Mouse (Mus musculus) 416B (cell line): ENCODE measurements around the gene Hist1h2bj.
"Not testable (repeated sequence)": the region's sequence is repeated elsewhere in the genome, so short reads cannot be mapped to it uniquely, and the experiment has no call there.

Source experiments
- DNase-seq: peaks from one replicate; pipeline ENCODE4 v3.0.0; 2011; ENCODE audit warnings: low read depth

Gene Hist1h2bj

GRCm38 (mm10) chr13:22040464-22041141, 2.4 kb upstream of the Hist1h2bj start:
- peak; percentile 92 for DNase-seq

GRCm38 (mm10) chr13:22041142-22041536, 1.9 kb upstream of the Hist1h2bj start, which contains the start of gene Hist1h4i:
Gene Hist1h4i, minus strand, starts transcription at chr13:22041362.
- DNase-seq = peak; percentile 99

DNA sequence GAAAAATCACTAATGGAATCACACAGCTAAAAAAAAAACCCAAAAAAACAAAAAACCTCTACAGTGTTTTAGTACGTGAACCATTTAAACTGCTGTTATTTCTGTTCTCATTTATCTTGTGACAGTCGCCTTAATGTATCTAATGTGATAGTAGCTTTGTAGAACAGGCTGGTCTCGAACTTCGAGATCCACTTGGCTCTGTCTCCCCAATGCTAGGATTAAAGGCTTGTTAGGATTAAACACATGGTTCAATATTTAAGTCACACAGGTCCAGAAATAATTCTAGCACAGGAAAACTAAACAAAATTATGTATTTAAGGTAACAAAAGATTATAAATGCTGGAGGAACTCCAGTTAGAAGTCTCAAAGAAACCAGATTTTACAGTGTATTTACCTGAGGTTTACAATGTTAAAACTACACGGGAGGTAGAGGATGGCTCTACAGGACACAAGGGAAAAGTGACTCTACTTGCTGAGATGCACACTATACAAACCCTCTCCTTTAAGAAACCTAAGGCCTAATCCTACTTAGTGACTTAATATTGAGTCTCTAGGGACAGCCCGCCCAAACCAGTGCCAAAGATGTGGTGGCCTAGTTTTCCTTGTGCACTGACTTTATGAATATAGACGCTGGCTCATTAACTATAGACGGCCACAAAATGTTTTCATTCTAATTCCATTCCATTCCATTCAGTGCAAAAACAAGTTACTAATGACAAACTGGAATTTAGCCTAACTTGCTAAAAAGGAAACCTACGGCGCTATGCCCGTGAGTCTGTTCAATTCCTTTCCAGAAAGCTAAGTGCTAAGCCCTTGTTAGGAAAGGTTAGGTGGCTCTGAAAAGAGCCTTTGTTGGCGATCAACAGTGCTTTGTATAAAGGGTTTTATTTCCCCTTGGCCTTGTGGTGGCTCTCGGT, 1.1 kb upstream of the Hist1h2bj start:
- peak; percentile 87 for DNase-seq

GRCm38 (mm10) chr13:22043503-22044431, 753 bp downstream of the Hist1h2bj start:
- peak; percentile 92 for DNase-seq

- no peak for DNase-seq
Measured at GRCm38 (mm10) chr13:22044432-22045155, 1.6 kb downstream of the Hist1h2bj start.

- DNase-seq = peak; percentile 67
Measured at GRCm38 (mm10) chr13:22045311-22045710, 2.3 kb downstream of the Hist1h2bj start.

DNA sequence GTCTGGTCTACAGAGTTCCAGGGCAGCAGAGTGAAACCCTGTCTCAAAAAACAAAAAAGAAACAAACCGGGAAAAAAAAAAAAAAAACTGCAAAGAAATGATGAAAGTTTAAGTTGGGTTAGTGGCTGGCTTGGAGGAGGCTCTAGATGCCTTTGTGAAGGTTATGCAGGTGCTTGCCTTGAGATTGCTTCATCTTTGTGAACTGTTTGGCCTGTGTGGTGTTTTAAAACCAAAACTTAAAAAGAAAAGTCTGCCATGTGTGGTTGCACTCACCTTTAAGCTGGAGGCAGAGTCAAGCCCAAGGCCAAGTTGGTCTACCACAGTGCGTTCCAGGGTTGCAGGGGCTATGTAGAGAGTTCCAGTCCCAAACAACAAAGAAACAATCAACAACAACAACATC, 6.0 kb downstream of the Hist1h2bj start:
- DNase-seq = no peak

DNA sequence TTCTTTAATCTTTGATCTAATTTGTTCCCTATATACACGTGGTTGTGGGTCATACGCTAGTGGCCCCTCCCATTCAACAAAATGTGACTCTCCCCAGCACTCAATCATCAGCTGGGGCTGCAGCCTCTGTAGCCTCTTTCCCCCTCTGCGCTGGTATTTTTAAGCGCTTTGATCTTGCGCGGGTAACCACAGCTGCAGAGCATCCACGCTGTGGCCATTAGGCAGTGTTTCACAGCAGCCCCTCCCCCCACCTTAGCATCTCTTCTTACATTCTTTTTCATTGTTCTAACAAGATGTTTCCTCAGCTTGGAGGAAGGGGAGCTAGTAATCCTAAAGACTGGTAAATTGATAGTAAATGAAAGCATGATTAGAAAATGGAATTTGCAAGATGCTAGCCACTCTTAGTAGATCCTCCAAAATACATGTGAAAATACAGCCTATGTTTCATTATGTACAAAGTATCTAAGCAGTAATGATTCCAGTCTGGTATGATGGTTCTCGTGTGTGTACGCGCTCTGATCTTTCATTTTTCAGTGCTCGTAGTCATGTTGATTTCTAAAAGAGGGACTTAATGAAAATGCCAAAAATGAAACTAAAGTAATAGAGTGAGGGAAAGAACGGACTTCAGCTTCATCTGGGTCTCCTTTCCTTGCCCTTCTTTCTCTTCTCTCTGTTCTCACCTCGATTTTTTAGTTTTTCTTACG, 6.9 kb downstream of the Hist1h2bj start:
- peak; percentile 90 for DNase-seq

DNA sequence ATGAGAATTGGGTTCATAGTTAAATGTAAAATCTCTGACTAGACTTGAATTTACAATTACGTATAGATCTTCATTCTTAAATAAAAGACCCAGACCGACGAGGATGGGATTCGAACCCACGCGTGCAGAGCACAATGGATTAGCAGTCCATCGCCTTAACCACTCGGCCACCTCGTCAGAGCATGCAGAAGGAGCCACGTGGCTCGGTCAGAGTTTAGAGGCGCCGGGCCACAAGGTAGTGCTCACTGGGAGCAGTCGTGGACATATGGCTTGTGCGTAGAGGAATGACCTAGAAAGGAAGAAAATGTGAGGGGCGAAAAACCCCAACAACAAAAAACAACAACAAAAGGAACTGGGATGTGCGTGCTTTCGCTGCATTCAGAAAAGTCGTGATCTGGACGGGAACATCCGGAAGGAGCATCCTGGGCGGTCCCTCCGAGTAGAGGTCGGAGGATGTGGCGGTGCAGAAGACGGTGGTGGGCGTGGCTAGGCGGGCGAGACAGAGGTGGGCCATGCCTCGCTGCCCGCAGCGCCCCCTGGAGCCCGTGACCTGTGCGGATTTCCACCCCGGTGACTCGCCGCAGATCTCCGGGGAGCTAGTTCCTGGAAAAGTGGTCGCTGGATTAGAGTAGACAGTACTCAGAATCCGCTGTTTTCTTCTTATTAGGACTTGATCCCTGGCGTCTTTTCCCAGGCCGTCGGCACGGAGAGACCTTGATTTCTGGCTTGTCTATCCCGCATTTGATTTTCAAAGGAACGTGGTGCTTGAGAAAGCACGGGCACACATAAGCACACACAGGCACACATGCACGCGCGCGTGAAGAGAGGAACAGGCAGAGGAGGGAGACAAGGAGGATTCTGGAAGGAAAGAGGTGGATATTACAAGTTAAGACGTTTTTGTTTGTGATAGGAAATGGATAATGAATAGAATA, 7.8 kb downstream of the Hist1h2bj start:
- peak; percentile 98 for DNase-seq

DNA sequence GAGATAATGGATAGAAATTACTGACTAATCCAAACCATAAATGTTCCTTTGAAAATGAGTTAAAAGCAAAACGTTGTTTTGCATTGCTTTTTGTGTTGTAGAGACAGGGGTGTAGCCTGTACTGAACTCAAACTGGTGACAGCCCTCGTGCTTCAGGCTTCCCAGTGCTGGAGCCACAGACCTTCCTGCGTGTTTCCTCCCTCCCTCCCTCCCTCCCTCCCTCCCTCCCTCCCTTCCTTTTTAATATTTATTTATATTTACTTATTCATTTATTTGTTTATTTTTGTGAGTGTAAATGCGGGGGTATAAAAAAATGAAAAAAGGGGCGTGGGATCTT, 8.5 kb downstream of the Hist1h2bj start:
- no peak for DNase-seq

GRCm38 (mm10) chr13:22053754-22054153, 10.7 kb downstream of the Hist1h2bj start:
- no peak for DNase-seq

GRCm38 (mm10) chr13:22061422-22061821, 18.4 kb downstream of the Hist1h2bj start:
- peak; percentile 41 for DNase-seq

DNA sequence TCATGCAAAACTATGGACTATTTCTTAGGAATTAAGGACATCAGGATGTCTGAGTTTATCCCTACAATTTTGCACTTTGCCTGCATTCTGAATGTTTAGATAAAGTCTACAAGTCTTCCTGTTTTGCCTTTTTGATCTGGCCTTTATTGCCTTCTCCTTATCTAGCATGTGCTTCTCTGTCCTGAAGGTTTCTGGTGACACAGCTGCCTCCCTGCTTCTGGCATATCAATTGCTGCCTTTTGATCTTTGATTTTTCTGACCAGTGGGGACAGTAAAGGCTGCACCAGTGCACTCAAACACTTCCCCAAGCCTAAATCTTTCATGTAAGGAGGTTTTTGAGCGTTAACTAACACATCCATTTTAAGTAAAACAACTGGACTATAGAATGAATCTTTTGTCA, 20.5 kb downstream of the Hist1h2bj start:
- no peak for DNase-seq

GRCm38 (mm10) chr13:22084140-22084539, 41.1 kb downstream of the Hist1h2bj start, which contains the start of gene Vmn1r188:
Gene Vmn1r188, plus strand, starts transcription at chr13:22084440.
- not testable (repeated sequence) for DNase-seq
